Comparison of ENCODE assay signal across 21 mouse cellular contexts in genomic region chr5:39624218-39624590, GRCm38 (mm10).
DNase-seq lines count a peak whose midpoint lies in the region; TF ChIP-seq lines count a peak whose summit lies in the region.
"Had no signal": no experiment of that assay in that cellular context is flagged by ENCODE, and none has a peak within 500 bp of the region (broad histone marks: within the 10 kb centered on the region; RNA-seq: fewer than 3 reads in every experiment).

No protein-coding gene starts in this region.

- peak; percentile 28 to 42 for DNase-seq in cerebellum, adult 2 months
- no peak for DNase-seq in cerebellum, adult 8-10 months
- DNase-seq in heart, adult 2 months: peak in 1 of 2 experiments; percentile 17
- no peak for DNase-seq in heart, postnatal 36 days
- DNase-seq in left cerebral cortex, adult 2 months (ENCODE audit: extremely low spot score in 1 of 2, low spot score in 2 of 2): no peak
- DNase-seq in left cerebral cortex, postnatal 14 days (ENCODE audit: low spot score in 2 of 2): no peak
- DNase-seq in 3T3-L1 (ENCODE audit: low read depth, low spot score): peak; percentile 23
- no peak for DNase-seq in layer of hippocampus, adult 2 months (ENCODE audit: low spot score in 2 of 2)
- DNase-seq: adrenal gland, postnatal 10 days; gastrocnemius, postnatal 10 days; kidney, postnatal 36 days; layer of hippocampus, adult 9-11 months; left cerebral cortex, postnatal 4 days; liver; right cerebral cortex, postnatal 25 days; spleen, adult 18-20 months; thymus, postnatal 25 days had no signal

- TF ChIP-seq POLR2A in cerebellum, adult 2 months (IDR thresholded peaks at IDR 0.05; ENCODE audit: borderline replicate concordance, insufficient read depth, low read length): no peak
- no peak for TF ChIP-seq POLR2A in heart, adult 2 months (IDR thresholded peaks at IDR 0.05; ENCODE audit: insufficient read depth, low read depth, low read length)

- H3K27me3 ChIP-seq in cerebellum, adult 2 months (ENCODE audit: control insufficient read depth, insufficient read depth, low read length): no peaks in the 10 kb centered on the region
- H3K27me3 ChIP-seq in heart, adult 2 months (ENCODE audit: control insufficient read depth, insufficient read depth, low read length): no peaks in the 10 kb centered on the region
- H3K27me3 ChIP-seq: embryonic facial prominence, embryonic 13.5 days; forebrain, embryonic 13.5 days; liver, embryonic 15.5 days had no signal

- no peaks in the 10 kb centered on the region for H3K79me2 ChIP-seq in heart, adult 2 months (replicated peaks; ENCODE audit: control insufficient read depth, insufficient read depth, low read length)

- no peak for TF ChIP-seq EP300 in heart, adult 2 months (IDR thresholded peaks at IDR 0.05; ENCODE audit: insufficient read depth, low read depth, low read length)

- peaks cover 62% of the 10 kb centered on the region for H3K4me1 ChIP-seq in cerebellum, adult 2 months (ENCODE audit: control insufficient read depth, insufficient read depth, low read length)
- H3K4me1 ChIP-seq in heart, adult 2 months (ENCODE audit: control insufficient read depth, insufficient read depth, low read length): peaks cover 13% of the 10 kb centered on the region
- H3K4me1 ChIP-seq: liver, embryonic 15.5 days had no signal

- TF ChIP-seq CTCF in cerebellum, adult 2 months (IDR thresholded peaks at IDR 0.05; ENCODE audit: borderline replicate concordance, insufficient read depth, low read depth, low read length): no peak
- TF ChIP-seq CTCF in heart, adult 2 months (IDR thresholded peaks at IDR 0.05): no peak
- no peak for TF ChIP-seq CTCF in left cerebral cortex, adult 2 months (IDR thresholded peaks at IDR 0.05)
- TF ChIP-seq CTCF in layer of hippocampus, adult 2 months (conservative IDR thresholded peaks at IDR 0.05): no peak

- intact Hi-C loops in heart, adult 2 months (cut with DNase I): no loop called here
- intact Hi-C loops in heart, postnatal 36 days (cut with DNase I): no loop called here
- intact Hi-C loops in left cerebral cortex, adult 2 months (cut with DNase I): loop anchor here (5.0 kb wide), 1 partner anchor 297 kb away; no protein-coding TSS in a partner anchor
- intact Hi-C loops in left cerebral cortex, postnatal 14 days (cut with DNase I): no loop called here

- H3K27ac ChIP-seq in cerebellum, adult 2 months (ENCODE audit: insufficient read depth, low read length): peak overlapping the region; percentile 80
- H3K27ac ChIP-seq in heart, adult 2 months: peak overlapping the region; percentile 18
- H3K27ac ChIP-seq in left cerebral cortex, adult 2 months: peak overlapping the region; percentile 80
- no peak overlapping the region; the same call in 1 of the 2 replicates for H3K27ac ChIP-seq in layer of hippocampus, adult 2 months
- H3K27ac ChIP-seq: embryonic facial prominence, embryonic 13.5 days; forebrain, embryonic 13.5 days; liver, embryonic 15.5 days; macrophage had no signal

- peak overlapping the region; percentile 21 for H3K4me3 ChIP-seq in cerebellum, adult 2 months (replicated peaks; ENCODE audit: insufficient read depth, low read depth, low read length)
- no peak overlapping the region for H3K4me3 ChIP-seq in heart, adult 2 months
- H3K4me3 ChIP-seq in left cerebral cortex, adult 2 months: no peak overlapping the region
- no peak overlapping the region for H3K4me3 ChIP-seq in layer of hippocampus, adult 2 months
- H3K4me3 ChIP-seq: embryonic facial prominence, embryonic 13.5 days; forebrain, embryonic 13.5 days; liver, embryonic 15.5 days had no signal

- H3K9ac ChIP-seq in heart, adult 2 months (ENCODE audit: low read depth, low read length): no peak overlapping the region
- H3K9ac ChIP-seq: embryonic facial prominence, embryonic 13.5 days; forebrain, embryonic 13.5 days; liver, embryonic 15.5 days had no signal

- WGBS in cerebellum, adult 2 months: 45% methylated on average over 4 of the region's 4 CpGs
- WGBS in heart, adult 2 months: 51% methylated on average over 4 of the region's 4 CpGs

- peaks cover 2% of the 10 kb centered on the region for H3K36me3 ChIP-seq in heart, adult 2 months (ENCODE audit: control insufficient read depth, insufficient read depth, low read length)
- H3K36me3 ChIP-seq: embryonic facial prominence, embryonic 13.5 days; liver, embryonic 15.5 days had no signal

Comparison
In these comparisons a context has a peak if more than half of its experiments do, and no peak if none do; other contexts are left out.
1. DNase-seq: peak in cerebellum, adult 2 months (2 of 2) and 3T3-L1 (single experiment); none in cerebellum, adult 8-10 months (single experiment), heart, postnatal 36 days (0 of 2), left cerebral cortex, adult 2 months (0 of 2), left cerebral cortex, postnatal 14 days (0 of 2) and layer of hippocampus, adult 2 months (0 of 2).